Comparison of ENCODE assay signal across 9 mouse cellular contexts in genomic region chr3:130887540-130888312, GRCm38 (mm10).
DNase-seq lines count a peak whose midpoint lies in the region; ATAC-seq and TF ChIP-seq lines count a peak whose summit lies in the region.
"Had no signal": no experiment of that assay in that cellular context is flagged by ENCODE, and none has a peak within 500 bp of the region (broad histone marks: within the 10 kb centered on the region; RNA-seq: fewer than 3 reads in every experiment).

No protein-coding gene starts in this region.

- no peak for DNase-seq in left cerebral cortex, adult 2 months (ENCODE audit: extremely low spot score in 1 of 2, low spot score in 2 of 2)
- DNase-seq in left cerebral cortex, postnatal 4 days = no peak
- DNase-seq in MEL-GATA-1-ER (ENCODE audit: extremely low read depth, low read depth) = peak; percentile 7
- peak; percentile 22 to 72 for DNase-seq in spleen, postnatal 4 days (ENCODE audit: low spot score in 2 of 2)
- no peak for DNase-seq in left cerebral cortex, adult 9 months (ENCODE audit: low spot score in 2 of 2)
- no peak for DNase-seq in cerebellum, adult 9-10 months
- DNase-seq in heart, postnatal 10 days = no peak

- H3K27ac ChIP-seq in left cerebral cortex, adult 2 months = no peak overlapping the region
- H3K27ac ChIP-seq: midbrain, embryonic 13.5 days had no signal

- ATAC-seq in granulocyte monocyte progenitor cell, adult 5-6 weeks (replicated peaks; ENCODE audit: poor library complexity, severe bottlenecking) = peak; percentile 71
- ATAC-seq: midbrain, embryonic 13.5 days had no signal

- intact Hi-C loops in left cerebral cortex, adult 2 months (cut with DNase I) = loop anchor here (1.0 kb wide), 1 partner anchor 350 kb away; no protein-coding TSS in a partner anchor
- intact Hi-C loops in left cerebral cortex, postnatal 4 days (cut with DNase I) = no loop called here
- intact Hi-C loops in heart, postnatal 10 days (cut with DNase I) = loop anchor here (5.0 kb wide), 1 partner anchor 350 kb away; no protein-coding TSS in a partner anchor

- no peak overlapping the region for H3K4me3 ChIP-seq in left cerebral cortex, adult 2 months
- H3K4me3 ChIP-seq: midbrain, embryonic 13.5 days had no signal

- TF ChIP-seq CTCF in left cerebral cortex, adult 2 months (IDR thresholded peaks at IDR 0.05) = peak; percentile 61

Comparison
In these comparisons a context has a peak if more than half of its experiments do, and no peak if none do; other contexts are left out.
1. DNase-seq: peak in MEL-GATA-1-ER (single experiment) and spleen, postnatal 4 days (2 of 2); none in left cerebral cortex, adult 2 months (0 of 2), left cerebral cortex, postnatal 4 days (single experiment), left cerebral cortex, adult 9 months (0 of 2), cerebellum, adult 9-10 months (single experiment) and heart, postnatal 10 days (0 of 2).